Mouse (Mus musculus) testis, adult 2 months (tissue): ENCODE data around the gene 4921530L21Rik. TPM values are rescaled to one million over a fixed set of nuclear protein-coding genes. Genes with fewer than 3 reads are reported as not detected.

Experiments used
- H3K27ac ChIP-seq: fragments of 200-500 bp; 2 replicates; pipeline ENCODE4 v1.5.1; 2012; ENCODE audit warnings: low read depth, low read length; ENCODE audit not compliant: control insufficient read depth, insufficient read depth
- H3K27me3 ChIP-seq: fragments of 200-500 bp; 2 replicates; pipeline ENCODE4 v1.6.1; 2012; ENCODE audit warnings: mild to moderate bottlenecking, low read length, moderate library complexity; ENCODE audit not compliant: control insufficient read depth, insufficient read depth
- H3K36me3 ChIP-seq: fragments of 200-500 bp; 2 replicates; pipeline ENCODE4 v1.6.1; 2012; ENCODE audit warnings: mild to moderate bottlenecking, low read length; ENCODE audit not compliant: control insufficient read depth, insufficient read depth
- H3K4me1 ChIP-seq: fragments of 200-500 bp; 2 replicates; pipeline ENCODE4 v1.6.1; 2012; ENCODE audit warnings: low read length; ENCODE audit not compliant: control insufficient read depth, insufficient read depth
- H3K4me3 ChIP-seq: fragments of 200-500 bp; 2 replicates; pipeline ENCODE4 v1.5.1; 2012; ENCODE audit warnings: low read depth, mild to moderate bottlenecking, low read length, moderate library complexity, mixed read lengths; ENCODE audit not compliant: control insufficient read depth
- CTCF ChIP-seq: fragments of 200-500 bp; IDR thresholded peaks from 2 replicates; pipeline ENCODE4 v1.5.1; 2012; ENCODE audit warnings: low read depth, mild to moderate bottlenecking, inconsistent platforms, low read length, moderate library complexity; ENCODE audit not compliant: control insufficient read depth, insufficient read depth, insufficient replicate concordance
- POLR2A ChIP-seq: fragments of 200-500 bp; IDR thresholded peaks from 2 replicates; pipeline ENCODE4 v1.6.1; 2012; ENCODE audit warnings: low read depth, mild to moderate bottlenecking, inconsistent platforms, low read length, moderate library complexity; ENCODE audit not compliant: control insufficient read depth
- polyA plus RNA-seq: library from polyadenylated mRNA; depleted of rRNA; stranded (reverse); fragments of >200 nt; gene quantifications from 2 replicates; pipeline ENCODE4 v1.2.3, GENCODE M21; 2012

4921530L21Rik gene
- polyA plus RNA-seq, 1 experiment = 28.4 TPM

- H3K27me3 ChIP-seq = no peaks in the 10 kb centered on the region
- no peak overlapping the region for H3K27ac ChIP-seq
- H3K4me1 ChIP-seq = no peaks in the 10 kb centered on the region
- no peaks in the 10 kb centered on the region for H3K36me3 ChIP-seq
- H3K4me3 ChIP-seq = no peak overlapping the region
- TF ChIP-seq CTCF (no peak), POLR2A (no peak)
Measured at GRCm38 (mm10) chr14:95899458-95899857, 18.4 kb downstream of the 4921530L21Rik start.

- TF ChIP-seq POLR2A (no peak), CTCF (no peak)
- Histone ChIP-seq H3K36me3 (no peaks in the 10 kb centered on the region), H3K4me3 (no peak overlapping the region), H3K4me1 (no peaks in the 10 kb centered on the region), H3K27ac (no peak overlapping the region), H3K27me3 (no peaks in the 10 kb centered on the region)
Measured at GRCm38 (mm10) chr14:95904591-95905095, 23.6 kb downstream of the 4921530L21Rik start.

GRCm38 (mm10) chr14:95913293-95913692, 32.2 kb downstream of the 4921530L21Rik start:
- Histone ChIP-seq H3K4me1 (no peaks in the 10 kb centered on the region), H3K4me3 (no peak overlapping the region), H3K27me3 (no peaks in the 10 kb centered on the region), H3K36me3 (no peaks in the 10 kb centered on the region), H3K27ac (no peak overlapping the region)
- TF ChIP-seq POLR2A (no peak), CTCF (no peak)

GRCm38 (mm10) chr14:95926742-95927141, 45.7 kb downstream of the 4921530L21Rik start:
- no peaks in the 10 kb centered on the region for H3K27me3 ChIP-seq
- no peak overlapping the region for H3K4me3 ChIP-seq
- TF ChIP-seq CTCF = no peak
- TF ChIP-seq POLR2A = no peak
- H3K4me1 ChIP-seq = no peaks in the 10 kb centered on the region
- no peak overlapping the region for H3K27ac ChIP-seq
- no peaks in the 10 kb centered on the region for H3K36me3 ChIP-seq

- H3K27me3 ChIP-seq = no peaks in the 10 kb centered on the region
- H3K4me3 ChIP-seq = no peak overlapping the region
- H3K27ac ChIP-seq = no peak overlapping the region
- TF ChIP-seq POLR2A = no peak
- TF ChIP-seq CTCF = no peak
- H3K4me1 ChIP-seq = no peaks in the 10 kb centered on the region
- H3K36me3 ChIP-seq = no peaks in the 10 kb centered on the region
Measured at GRCm38 (mm10) chr14:95927810-95928785, 47.0 kb downstream of the 4921530L21Rik start.
